Mouse (Mus musculus): ENCODE data around the gene Hist1h3i.

DNA sequence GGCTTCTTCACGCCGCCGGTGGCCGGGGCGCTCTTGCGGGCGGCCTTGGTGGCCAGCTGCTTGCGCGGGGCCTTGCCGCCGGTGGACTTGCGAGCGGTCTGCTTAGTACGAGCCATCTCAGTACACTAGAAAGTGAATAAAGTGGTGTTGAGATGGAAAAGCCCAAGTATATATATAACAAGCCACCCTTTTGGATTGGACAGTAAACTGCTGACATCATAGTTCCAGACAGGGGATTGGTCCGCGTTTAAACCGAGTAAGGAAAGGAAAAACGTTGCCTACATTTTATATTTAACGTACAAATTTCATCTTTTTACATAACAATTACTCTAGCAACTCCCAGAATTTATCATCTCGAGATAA lies at the start of gene Hist1h3i:
- no peak for TF ChIP-seq POLR2A (IDR thresholded peaks at IDR 0.05; ENCODE audit: control insufficient read depth, low read depth, low read length)
- no peak for TF ChIP-seq CTCF (IDR thresholded peaks at IDR 0.05; ENCODE audit: control insufficient read depth, insufficient read depth, insufficient replicate concordance, low read depth, low read length)

All from testis, adult 2 months (tissue).